In the genomic region with DNA sequence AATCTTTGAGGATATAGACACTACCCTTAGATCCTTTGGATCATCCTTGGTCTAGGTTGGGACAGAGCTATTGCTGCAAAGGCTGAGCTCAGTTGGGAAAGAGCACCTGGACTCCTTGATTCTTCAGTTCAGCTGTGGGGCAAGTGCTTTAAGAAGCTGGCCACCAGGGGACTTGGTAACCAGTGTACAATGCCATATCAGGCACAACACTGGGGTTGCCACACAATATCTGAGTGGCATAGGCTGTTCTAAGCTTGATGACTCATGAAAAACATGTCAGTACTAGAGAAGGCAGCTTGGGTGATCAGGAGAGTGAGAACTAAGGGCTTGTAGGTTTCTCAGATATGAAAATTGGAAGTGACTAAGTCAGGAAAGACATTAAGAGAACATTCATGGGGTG, we compare ENCODE assay signal across 32 mouse cellular contexts. TPM values are rescaled to one million over a fixed set of nuclear protein-coding genes. Genes with fewer than 3 reads are reported as not detected.
DNase-seq lines count a peak whose midpoint lies in the region; ATAC-seq and TF ChIP-seq lines count a peak whose summit lies in the region.
"Had no signal": no experiment of that assay in that cellular context is flagged by ENCODE, and none has a peak within 500 bp of the region (broad histone marks: within the 10 kb centered on the region; RNA-seq: fewer than 3 reads in every experiment).

No protein-coding gene starts in this region.

- no peak for DNase-seq in layer of hippocampus, adult 2 months (ENCODE audit: low spot score in 2 of 2)
- no peak for DNase-seq in layer of hippocampus, adult 18-20 months (ENCODE audit: low spot score in 2 of 2)
- DNase-seq in MEL (ENCODE audit: low read depth, low spot score): peak; percentile 41
- DNase-seq in gastrocnemius, adult 18-20 months (ENCODE audit: low spot score): no peak
- DNase-seq: adrenal gland, adult 8-10 months; cerebellum, adult 8-10 months; cerebellum, postnatal 36 days; embryo, embryonic 11 days; forebrain, postnatal 0 days; gastrocnemius, postnatal 10 days; heart, postnatal 36 days; kidney, adult 9 months; kidney, postnatal 14 days; layer of hippocampus, postnatal 36 days; left cerebral cortex, postnatal 4 days; liver, embryonic 13.5 days; lung, adult 2 months; lung, postnatal 10 days; right cerebral cortex, adult 18-20 months; thymus, postnatal 4 days had no signal

- no peak for TF ChIP-seq RAD21 in MEL (IDR thresholded peaks at IDR 0.05; ENCODE audit: low read depth, low read length)

- peaks cover 0 to under 1% of the 10 kb centered on the region in 2 experiments; a peak in 1 of 4 replicates for H3K27me3 ChIP-seq in MEL (ENCODE audit: control insufficient read depth in 1 of 2, insufficient read depth in 2 of 2, low read length in 2 of 2)
- 0 out of 2 replicates have a peak, but pooled peaks cover 10% of the 10 kb centered on the region for H3K27me3 ChIP-seq in heart, embryonic 12.5 days (replicated peaks)
- H3K27me3 ChIP-seq in kidney, embryonic 14.5 days (ENCODE audit: control insufficient read depth, insufficient read depth, low read length): no peaks in the 10 kb centered on the region
- H3K27me3 ChIP-seq: embryonic facial prominence, embryonic 12.5 days; hindbrain, embryonic 12.5 days; liver, embryonic 13.5 days; midbrain, embryonic 12.5 days; neural tube, embryonic 12.5 days had no signal

- no peak overlapping the region for H3K4me2 ChIP-seq in heart, embryonic 12.5 days
- no peak overlapping the region for H3K4me2 ChIP-seq in kidney, embryonic 14.5 days (replicated peaks; ENCODE audit: low read depth, low read length)
- H3K4me2 ChIP-seq: embryonic facial prominence, embryonic 12.5 days; hindbrain, embryonic 12.5 days; liver, embryonic 13.5 days; midbrain, embryonic 12.5 days; neural tube, embryonic 12.5 days had no signal

- TF ChIP-seq EP300 in MEL (IDR thresholded peaks at IDR 0.05; ENCODE audit: low read depth in 1 of 2, low read length in 2 of 2): no peak

- ATAC-seq in granulocyte monocyte progenitor cell, adult 5-6 weeks (replicated peaks; ENCODE audit: poor library complexity, severe bottlenecking): peak; percentile 60
- ATAC-seq in heart, embryonic 12.5 days (ENCODE audit: insufficient number of reproducible peaks, low FRiP score): no peak
- no peak for ATAC-seq in kidney, embryonic 14.5 days (ENCODE audit: low FRiP score, low TSS enrichment)
- ATAC-seq: activated CD4-positive, CD25-positive, alpha-beta regulatory T cell, adult 4 months; hindbrain, postnatal 0 days; intestine, embryonic 16.5 days had no signal

- no peaks in the 10 kb centered on the region for H3K79me2 ChIP-seq in MEL (ENCODE audit: control insufficient read depth, insufficient read depth, low read length, poor library complexity)

- peaks cover 12 to 14% of the 10 kb centered on the region in 2 experiments for H3K4me1 ChIP-seq in MEL (ENCODE audit: control insufficient read depth in 1 of 2, insufficient read depth in 2 of 2, low read length in 2 of 2)
- H3K4me1 ChIP-seq in heart, embryonic 12.5 days (replicated peaks): no peaks in the 10 kb centered on the region
- no peaks in the 10 kb centered on the region for H3K4me1 ChIP-seq in kidney, embryonic 14.5 days (ENCODE audit: control insufficient read depth, insufficient read depth, low read length)
- H3K4me1 ChIP-seq: embryonic facial prominence, embryonic 12.5 days; heart, embryonic 10.5 days; hindbrain, embryonic 12.5 days; liver, embryonic 13.5 days; midbrain, embryonic 12.5 days; neural tube, embryonic 12.5 days had no signal

- H3K4me3 ChIP-seq in layer of hippocampus, adult 2 months: no peak overlapping the region
- no peak overlapping the region for H3K4me3 ChIP-seq in MEL (ENCODE audit: control insufficient read depth in 1 of 2, insufficient read depth in 1 of 2, low read depth in 2 of 2, low read length in 2 of 2)
- no peak overlapping the region for H3K4me3 ChIP-seq in heart, embryonic 12.5 days
- H3K4me3 ChIP-seq in kidney, embryonic 14.5 days (ENCODE audit: low read length): no peak overlapping the region
- H3K4me3 ChIP-seq: embryonic facial prominence, embryonic 12.5 days; heart, embryonic 10.5 days; hindbrain, embryonic 12.5 days; liver, embryonic 13.5 days; midbrain, embryonic 12.5 days; myocyte; neural tube, embryonic 12.5 days had no signal

- no peaks in the 10 kb centered on the region for H3K9me3 ChIP-seq in MEL (replicated peaks; ENCODE audit: insufficient read depth, low read length)
- no peaks in the 10 kb centered on the region for H3K9me3 ChIP-seq in heart, embryonic 12.5 days (replicated peaks)
- H3K9me3 ChIP-seq in kidney, embryonic 14.5 days (ENCODE audit: control insufficient read depth, low read length): no peaks in the 10 kb centered on the region
- H3K9me3 ChIP-seq: embryonic facial prominence, embryonic 12.5 days; heart, embryonic 10.5 days; hindbrain, embryonic 12.5 days; liver, embryonic 13.5 days; midbrain, embryonic 12.5 days; neural tube, embryonic 12.5 days had no signal

- TF ChIP-seq CTCF in layer of hippocampus, adult 2 months (conservative IDR thresholded peaks at IDR 0.05): 0 out of 2 replicates have a peak, but pooled peaks have one; percentile 5
- TF ChIP-seq CTCF in MEL (IDR thresholded peaks at IDR 0.05 in 2 of 3, conservative IDR thresholded peaks at IDR 0.05 in 1 of 3; ENCODE audit: control insufficient read depth in 1 of 3, insufficient read depth in 1 of 3, low read depth in 2 of 3, low read length in 3 of 3, poor library complexity in 1 of 3, severe bottlenecking in 1 of 3): peak in 1 of 3 experiments; percentile 23; a peak in 2 of 6 replicates

- peaks cover 0 to 13% of the 10 kb centered on the region in 2 experiments; a peak in 2 of 4 replicates for H3K36me3 ChIP-seq in MEL (ENCODE audit: control insufficient read depth in 1 of 2, insufficient read depth in 2 of 2, low read length in 2 of 2)
- H3K36me3 ChIP-seq in heart, embryonic 12.5 days: no peaks in the 10 kb centered on the region
- no peaks in the 10 kb centered on the region for H3K36me3 ChIP-seq in kidney, embryonic 14.5 days (ENCODE audit: control insufficient read depth, insufficient read depth, low read length)
- H3K36me3 ChIP-seq: embryonic facial prominence, embryonic 12.5 days; heart, embryonic 10.5 days; hindbrain, embryonic 12.5 days; liver, embryonic 13.5 days; midbrain, embryonic 12.5 days; neural tube, embryonic 12.5 days had no signal

- TF ChIP-seq POLR2A in MEL (IDR thresholded peaks at IDR 0.05; ENCODE audit: control insufficient read depth in 1 of 2, insufficient read depth in 1 of 2, low read depth in 1 of 2, low read length in 2 of 2, poor library complexity in 1 of 2): no peak

- no peak overlapping the region for H3K9ac ChIP-seq in MEL (ENCODE audit: control insufficient read depth, low read depth, low read length, poor library complexity, severe bottlenecking)
- H3K9ac ChIP-seq in heart, embryonic 12.5 days: no peak overlapping the region
- no peak overlapping the region for H3K9ac ChIP-seq in kidney, embryonic 14.5 days (ENCODE audit: low read depth, low read length)
- H3K9ac ChIP-seq: embryonic facial prominence, embryonic 12.5 days; forebrain, postnatal 0 days; hindbrain, embryonic 12.5 days; liver, embryonic 13.5 days; midbrain, embryonic 12.5 days; neural tube, embryonic 12.5 days had no signal

- no peak overlapping the region for H3K27ac ChIP-seq in layer of hippocampus, adult 2 months
- H3K27ac ChIP-seq in MEL (ENCODE audit: control insufficient read depth, low read depth, low read length): no peak overlapping the region
- H3K27ac ChIP-seq in heart, embryonic 12.5 days (ENCODE audit: poor library complexity, severe bottlenecking): no peak overlapping the region
- H3K27ac ChIP-seq in kidney, embryonic 14.5 days (ENCODE audit: low read depth, low read length): no peak overlapping the region
- H3K27ac ChIP-seq: embryonic facial prominence, embryonic 12.5 days; heart, embryonic 10.5 days; hindbrain, embryonic 12.5 days; hindbrain, postnatal 0 days; liver, embryonic 13.5 days; midbrain, embryonic 12.5 days; neural tube, embryonic 12.5 days had no signal

RNA-seq across cellular contexts. Expression of gene Ccr9, which starts 19.3 kb away (rescaled TPM):
- total RNA-seq in layer of hippocampus, adult 2 months (2021): under 1 TPM in 1 of 2 experiments, not detected in 1; 0.15 TPM
- under 1 TPM in 1 of 2 experiments, not detected in 1; 0.15 TPM for total RNA-seq in layer of hippocampus, adult 18-20 months (2021)
- not detected in 2 replicates for total RNA-seq in MEL (2012; rRNA removed)
- not detected for polyA plus RNA-seq in MEL (2012; ENCODE audit: insufficient read depth in 1 of 2, insufficient read length in 2 of 2, low read depth in 1 of 2, low replicate concordance in 2 of 2, missing spikeins in 1 of 2)
- not detected in 2 replicates for total RNA-seq in granulocyte monocyte progenitor cell, adult 5-6 weeks (2014; fragmentation: Nextera tagmentation)
- total RNA-seq in granulocyte monocyte progenitor cell, adult 5-6 weeks (2017): 0.13 TPM in 1 of 2 replicates, not detected in the other
- polyA plus RNA-seq in heart, embryonic 12.5 days (2016; fragmentation: Nextera tagmentation; extraction: Ambion mirVana): 0.05 and 0.11 TPM in 2 replicates
- 0.18 and 0.23 TPM in 2 replicates for polyA plus RNA-seq in kidney, embryonic 14.5 days (2014; fragmentation: Nextera tagmentation; extraction: Ambion mirVana)
- total RNA-seq in gastrocnemius, adult 18-20 months (2021): not detected
- total RNA-seq: heart, postnatal 36 days had no signal
- polyA plus RNA-seq: heart, embryonic 10.5 days had no signal

RNA-seq across cellular contexts. Expression of gene Slc6a20a, which starts 19.7 kb away (rescaled TPM):
- 10 to 100 TPM; 11.5 to 15.7 TPM for total RNA-seq in layer of hippocampus, adult 2 months (2021)
- 1 to 10 TPM; 9.9 to 10.0 TPM for total RNA-seq in layer of hippocampus, adult 18-20 months (2021)
- total RNA-seq in MEL (2012; rRNA removed): not detected in 2 replicates
- polyA plus RNA-seq in MEL (2012; ENCODE audit: insufficient read depth in 1 of 2, insufficient read length in 2 of 2, low read depth in 1 of 2, low replicate concordance in 2 of 2, missing spikeins in 1 of 2): not detected
- total RNA-seq in granulocyte monocyte progenitor cell, adult 5-6 weeks (2014; fragmentation: Nextera tagmentation): not detected in 2 replicates
- not detected in 2 replicates for total RNA-seq in granulocyte monocyte progenitor cell, adult 5-6 weeks (2017)
- 0.09 TPM in 1 of 2 replicates, not detected in the other for polyA plus RNA-seq in heart, embryonic 12.5 days (2016; fragmentation: Nextera tagmentation; extraction: Ambion mirVana)
- 0.10 and 0.88 TPM in 2 replicates for polyA plus RNA-seq in kidney, embryonic 14.5 days (2014; fragmentation: Nextera tagmentation; extraction: Ambion mirVana)
- total RNA-seq in gastrocnemius, adult 18-20 months (2021): under 1 TPM in 1 of 2 experiments, not detected in 1; 0.05 TPM
- total RNA-seq: heart, postnatal 36 days had no signal
- polyA plus RNA-seq: heart, embryonic 10.5 days had no signal

RNA-seq across cellular contexts. Expression of gene Slc6a20b, which starts 26.6 kb away (rescaled TPM):
- total RNA-seq in layer of hippocampus, adult 2 months (2021): under 1 TPM; 0.22 to 0.51 TPM
- total RNA-seq in layer of hippocampus, adult 18-20 months (2021): under 1 TPM; 0.17 to 0.28 TPM
- 0.35 and 0.46 TPM in 2 replicates for total RNA-seq in MEL (2012; rRNA removed)
- polyA plus RNA-seq in MEL (2012; ENCODE audit: insufficient read depth in 1 of 2, insufficient read length in 2 of 2, low read depth in 1 of 2, low replicate concordance in 2 of 2, missing spikeins in 1 of 2): under 1 TPM in 1 of 2 experiments, not detected in 1; 0.01 TPM
- not detected in 2 replicates for total RNA-seq in granulocyte monocyte progenitor cell, adult 5-6 weeks (2014; fragmentation: Nextera tagmentation)
- 0.21 and 0.26 TPM in 2 replicates for total RNA-seq in granulocyte monocyte progenitor cell, adult 5-6 weeks (2017)
- polyA plus RNA-seq in heart, embryonic 12.5 days (2016; fragmentation: Nextera tagmentation; extraction: Ambion mirVana): 0.09 and 0.18 TPM in 2 replicates
- 0.32 and 0.41 TPM in 2 replicates for polyA plus RNA-seq in kidney, embryonic 14.5 days (2014; fragmentation: Nextera tagmentation; extraction: Ambion mirVana)
- total RNA-seq in gastrocnemius, adult 18-20 months (2021): not detected
- total RNA-seq: adrenal gland, adult 8-10 months; gastrocnemius, postnatal 10 days; heart, postnatal 36 days had no signal

RNA-seq across cellular contexts. Expression of gene Lztfl1, which starts 58.5 kb away (rescaled TPM):
- 10 to 100 TPM; 62.4 to 69.3 TPM for total RNA-seq in layer of hippocampus, adult 2 months (2021)
- total RNA-seq in layer of hippocampus, adult 18-20 months (2021): 10 to 100 TPM; 58.2 to 63.0 TPM
- total RNA-seq in MEL (2012; rRNA removed): 13.0 and 18.1 TPM in 2 replicates
- 100 to 1,000 TPM in 1 of 2 experiments, 10 to 100 TPM in 1; 17.1 to 408 TPM for polyA plus RNA-seq in MEL (2012; ENCODE audit: insufficient read depth in 1 of 2, insufficient read length in 2 of 2, low read depth in 1 of 2, low replicate concordance in 2 of 2, missing spikeins in 1 of 2)
- 32.8 and 34.2 TPM in 2 replicates for total RNA-seq in granulocyte monocyte progenitor cell, adult 5-6 weeks (2014; fragmentation: Nextera tagmentation)
- total RNA-seq in granulocyte monocyte progenitor cell, adult 5-6 weeks (2017): 33.9 and 35.4 TPM in 2 replicates
- 33.7 and 35.1 TPM in 2 replicates for polyA plus RNA-seq in heart, embryonic 12.5 days (2016; fragmentation: Nextera tagmentation; extraction: Ambion mirVana)
- polyA plus RNA-seq in kidney, embryonic 14.5 days (2014; fragmentation: Nextera tagmentation; extraction: Ambion mirVana): 62.0 and 66.9 TPM in 2 replicates
- 10 to 100 TPM; 19.6 to 20.0 TPM for total RNA-seq in gastrocnemius, adult 18-20 months (2021)

Comparison
In these comparisons a context has a peak if more than half of its experiments do, and no peak if none do; other contexts are left out.
1. RNA of gene Slc6a20a, which starts 19.7 kb away (total RNA-seq): 11.5 to 15.7 TPM in layer of hippocampus, adult 2 months and 9.9 to 10.0 TPM in layer of hippocampus, adult 18-20 months; 0.05 TPM in gastrocnemius, adult 18-20 months, not detected in MEL and not detected in granulocyte monocyte progenitor cell, adult 5-6 weeks; every median in the first group is over 10 times any median in the second.